Mouse (Mus musculus) neural tube, embryonic 12.5 days (tissue): ENCODE results near the gene Gprin2. TPM values are rescaled to one million over a fixed set of nuclear protein-coding genes. Genes with fewer than 3 reads are reported as not detected.

ENCODE experiments used
- ATAC-seq: fragments of 200-750 bp; cut with Nextera tagmentation; 2 replicates; pipeline ENCODE4 v1.8.0; 2017; ENCODE audit warnings: low read depth, mild to moderate bottlenecking, moderate TSS enrichment, moderate library complexity; ENCODE audit not compliant: low FRiP score
- H3K27ac ChIP-seq: fragments of 300-500 bp; sonication (generic); 2 replicates; pipeline ENCODE4 v1.5.1; 2016
- H3K27me3 ChIP-seq: fragments of 300-500 bp; sonication (generic); replicated peaks from 2 replicates; pipeline ENCODE4 v1.6.1; 2016; ENCODE audit warnings: mild to moderate bottlenecking
- H3K36me3 ChIP-seq: fragments of 300-500 bp; sonication (generic); 2 replicates; pipeline ENCODE4 v1.6.1; 2016; ENCODE audit warnings: mild to moderate bottlenecking
- H3K4me1 ChIP-seq: fragments of 300-500 bp; sonication (generic); 2 replicates; pipeline ENCODE4 v1.6.1; 2016
- H3K4me2 ChIP-seq: fragments of 300-500 bp; sonication (generic); replicated peaks from 2 replicates; pipeline ENCODE4 v1.6.1; 2016; ENCODE audit warnings: mild to moderate bottlenecking
- H3K4me3 ChIP-seq: fragments of 300-500 bp; sonication (generic); 2 replicates; pipeline ENCODE4 v1.5.1; 2016
- H3K9ac ChIP-seq: fragments of 300-500 bp; sonication (generic); 2 replicates; pipeline ENCODE4 v1.6.1; 2016; ENCODE audit warnings: mild to moderate bottlenecking
- H3K9me3 ChIP-seq: fragments of 300-500 bp; sonication (generic); 2 replicates; pipeline ENCODE4 v1.6.1; 2016; ENCODE audit warnings: mild to moderate bottlenecking
- WGBS: fragments of 180-500 bp; shearing (Covaris S2); methylation state at CpG from one replicate; pipeline ENCODE4 v1.1.7; 2016; 5-methylcytosine and 5-hydroxymethylcytosine counted together
- polyA plus RNA-seq: library from polyadenylated mRNA; unstranded; fragments of >200 nt; fragmentation: Nextera tagmentation; extraction: Ambion mirVana; gene quantifications from 2 replicates; pipeline ENCODE4 v1.2.1, GENCODE M21; 2016

Gene Gprin2
- polyA plus RNA-seq, 1 experiment from 2014 or later, result 2.3 TPM

DNA sequence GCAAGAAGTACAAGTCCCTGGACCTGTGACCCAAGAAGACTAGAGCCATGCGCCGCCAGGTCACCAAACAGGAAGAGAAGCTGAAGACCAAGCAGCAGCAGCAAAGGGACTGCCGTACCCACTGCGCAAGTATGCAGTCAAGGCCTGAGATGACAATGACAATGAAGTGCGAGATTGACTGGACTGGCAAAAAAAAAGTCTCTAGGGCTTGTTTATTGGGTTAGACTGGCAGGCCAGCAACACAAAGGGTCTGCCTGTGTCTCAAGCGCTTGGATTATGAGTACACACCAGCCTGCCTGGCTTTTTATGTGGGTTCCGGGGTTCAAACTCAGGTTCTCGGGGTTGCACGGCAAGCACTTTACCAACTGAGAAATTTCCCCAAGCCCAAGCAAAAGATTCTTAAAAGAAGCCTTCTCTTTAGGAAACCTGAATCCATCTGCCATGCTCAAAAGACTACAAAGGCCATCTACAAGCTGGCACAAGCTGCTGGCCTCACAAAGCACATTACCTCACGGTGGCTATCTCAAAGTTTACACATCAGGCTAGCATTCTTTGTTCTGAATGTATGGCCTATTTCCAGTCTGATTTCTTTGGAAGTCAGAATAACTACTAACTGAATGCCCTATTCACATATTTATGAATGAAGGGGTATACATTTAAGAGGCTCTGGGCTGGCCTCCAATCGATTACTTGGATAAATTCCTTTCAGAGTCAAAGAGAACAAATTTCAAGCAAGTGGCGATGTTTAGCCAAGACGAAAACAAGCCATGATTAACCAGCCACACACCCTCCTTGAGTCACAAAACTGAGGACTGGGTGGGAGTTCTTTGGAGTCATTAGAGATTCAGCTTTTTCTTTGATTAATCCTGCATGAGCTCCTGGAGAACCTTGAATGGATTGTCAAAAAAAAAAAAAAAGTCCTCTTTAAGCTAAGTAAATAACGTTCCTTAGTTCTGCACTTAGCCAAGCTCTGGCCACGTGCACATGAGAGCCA, 61.5 kb downstream of the Gprin2 start:
- Histone ChIP-seq H3K4me1 (no peaks in the 10 kb centered on the region), H3K9ac (no peak overlapping the region), H3K4me3 (no peak overlapping the region), H3K36me3 (no peaks in the 10 kb centered on the region), H3K27ac (no peak overlapping the region), H3K9me3 (no peaks in the 10 kb centered on the region), H3K27me3 (no peaks in the 10 kb centered on the region), H3K4me2 (no peak overlapping the region)
- ATAC-seq, result no peak
- WGBS, result 84% methylated on average over 15 of the region's 15 CpGs

Other genes with a start within 250 kb of the Gprin2 start
- not detected in 2 replicates for gene Rbp3, start 247.7 kb downstream of the Gprin2 start, polyA plus RNA-seq
- 0.04 and 0.18 TPM in 2 replicates for gene Zfp488, start 222.9 kb downstream of the Gprin2 start, polyA plus RNA-seq
- gene Gm30083, start 186.5 kb downstream of the Gprin2 start, polyA plus RNA-seq, result not detected in 2 replicates
- gene Gm5460, start 184.9 kb downstream of the Gprin2 start, polyA plus RNA-seq, result not detected in 2 replicates
- not detected in 2 replicates for gene Antxrl, start 148.9 kb downstream of the Gprin2 start, polyA plus RNA-seq
- gene Anxa8, start 115.7 kb downstream of the Gprin2 start, polyA plus RNA-seq, result 0.49 and 0.92 TPM in 2 replicates
- gene A630023A22Rik, start 98.9 kb downstream of the Gprin2 start, polyA plus RNA-seq, result not detected in 2 replicates
- 0.05 TPM in 2 replicates for gene Npy4r, start 49.2 kb downstream of the Gprin2 start, polyA plus RNA-seq
- 0.28 and 0.38 TPM in 2 replicates for gene Syt15, start 17.9 kb upstream of the Gprin2 start, polyA plus RNA-seq
- 7.0 and 7.2 TPM in 2 replicates for gene Shld2, start 108.8 kb upstream of the Gprin2 start, polyA plus RNA-seq
- gene Glud1, start 109.1 kb upstream of the Gprin2 start, polyA plus RNA-seq, result 95.7 and 107 TPM in 2 replicates
- gene Fam25c, start 153.8 kb upstream of the Gprin2 start, polyA plus RNA-seq, result not detected in 2 replicates
- 345 and 420 TPM in 2 replicates for gene Sncg, start 173.1 kb upstream of the Gprin2 start, polyA plus RNA-seq
- gene Mmrn2, start 173.8 kb upstream of the Gprin2 start, polyA plus RNA-seq, result 7.8 and 8.2 TPM in 2 replicates